Mouse (Mus musculus) embryo, embryonic 11 days (tissue): ENCODE measurements at regions not wholly inside any gene's neighbourhood (a gene's known extent, or its start where the extent isn't known, plus 50 kb on each side); places are given as distances from the start of the nearest gene placed in this dataset.
A peak's percentile ranks its signal among the peaks of the same experiment; 100 is the strongest.

Experiments used
- DNase-seq: peaks from one replicate; pipeline ENCODE4 v3.0.0-alpha.2; 2015

DNA sequence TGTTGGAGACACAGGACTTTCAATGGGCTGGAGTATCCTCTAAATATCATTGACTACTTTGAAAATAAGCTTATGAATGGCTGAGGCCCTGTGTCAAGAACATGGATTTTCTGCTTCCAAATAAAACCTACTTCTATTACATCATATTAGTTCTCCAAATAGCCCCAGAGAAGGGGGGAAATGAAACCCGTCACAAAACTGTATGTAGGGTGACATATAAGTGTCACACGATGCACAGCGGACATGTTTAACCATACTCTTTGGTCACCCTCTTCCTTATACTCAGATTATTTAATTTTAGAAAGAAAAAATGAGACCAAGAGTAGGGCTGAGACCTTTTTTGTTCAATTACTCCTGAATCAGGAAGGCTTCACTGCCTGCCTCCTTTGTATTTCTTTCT, 189.2 kb upstream of the Creb1 start:
- DNase-seq = no peak

DNA sequence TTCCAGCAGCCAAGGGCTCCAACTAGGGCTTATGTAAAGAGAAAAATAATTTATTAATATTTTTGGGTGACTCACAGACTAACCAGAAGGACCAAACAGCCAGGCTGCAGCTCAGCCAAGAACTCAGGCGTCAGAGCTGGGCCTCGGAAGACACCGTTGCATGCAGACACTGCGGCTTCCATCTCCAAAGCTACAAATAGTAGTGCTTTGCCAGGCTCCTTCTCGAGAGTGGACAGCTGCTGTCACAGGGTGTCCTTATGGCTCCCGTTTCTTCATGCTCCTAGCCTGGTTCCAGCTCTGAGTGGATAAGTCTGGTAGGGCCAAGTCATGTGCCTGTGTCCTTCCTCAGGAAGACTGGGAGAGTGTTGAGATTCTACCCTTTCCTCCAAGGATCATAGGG, 190.8 kb upstream of the Creb1 start:
- no peak for DNase-seq

DNA sequence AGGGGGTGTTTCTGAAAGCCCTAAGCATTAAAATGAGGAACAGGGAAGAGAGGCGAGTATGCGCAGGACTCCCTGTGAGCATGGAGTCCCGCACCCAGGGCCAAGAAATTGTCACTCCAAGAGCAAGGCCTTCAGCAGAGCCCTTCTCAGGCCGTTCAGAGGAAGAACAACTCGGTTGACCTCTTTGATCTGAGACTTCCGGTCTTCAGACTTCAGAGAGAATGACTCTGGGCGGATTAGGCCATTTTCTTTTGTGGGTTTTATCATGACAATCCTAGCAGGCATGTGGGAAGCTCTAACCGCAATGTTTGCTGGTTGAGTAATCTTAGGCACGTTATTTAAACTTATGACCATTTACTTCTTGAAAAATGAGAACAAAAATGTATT, 193.9 kb upstream of the Creb1 start:
- peak; percentile 45 for DNase-seq

DNA sequence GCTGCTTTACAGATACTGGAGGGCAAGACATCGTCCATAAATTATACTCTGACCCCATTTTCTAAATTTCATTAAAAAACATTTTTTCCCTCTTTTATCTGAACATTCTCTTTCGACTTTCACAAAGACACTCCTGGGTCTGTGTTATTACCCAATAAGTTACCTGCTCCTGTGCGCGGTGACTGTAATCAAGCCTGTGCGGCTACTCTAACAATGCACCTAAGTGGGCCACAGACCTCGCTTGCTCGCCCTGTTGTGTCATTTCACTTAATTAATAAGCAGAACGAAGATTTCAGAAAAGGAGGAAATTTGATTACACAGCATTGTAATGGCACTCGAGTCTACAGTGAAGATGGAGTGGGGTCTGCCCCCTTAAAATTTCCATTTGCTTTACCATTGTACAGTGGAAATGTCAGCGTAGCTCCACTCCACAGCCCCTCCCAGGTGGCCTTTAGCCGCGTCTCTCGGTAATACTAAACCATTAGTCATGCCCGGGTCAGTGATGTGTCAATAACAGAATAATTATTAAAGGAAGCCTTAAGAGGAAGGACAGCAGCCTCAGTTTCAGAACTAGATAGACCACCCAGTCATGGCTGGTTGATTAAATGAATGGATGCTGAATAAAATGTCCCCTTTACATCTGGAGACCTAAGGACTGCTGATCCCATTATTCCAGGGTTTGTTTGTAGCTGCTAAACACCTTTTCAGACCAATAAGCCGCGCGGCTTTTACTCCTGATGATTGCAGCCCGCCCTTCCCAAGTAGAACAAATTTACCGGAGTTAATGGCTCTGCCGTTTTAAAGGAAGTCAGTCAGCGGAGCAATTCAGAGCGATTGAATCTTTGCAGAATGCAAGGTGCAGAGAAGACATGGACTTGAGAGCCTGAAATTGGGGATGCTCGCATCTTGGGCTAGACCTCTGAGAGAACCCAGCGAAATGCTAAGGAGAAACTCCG, 194.5 kb upstream of the Creb1 start:
- peak; percentile 13 for DNase-seq

DNA sequence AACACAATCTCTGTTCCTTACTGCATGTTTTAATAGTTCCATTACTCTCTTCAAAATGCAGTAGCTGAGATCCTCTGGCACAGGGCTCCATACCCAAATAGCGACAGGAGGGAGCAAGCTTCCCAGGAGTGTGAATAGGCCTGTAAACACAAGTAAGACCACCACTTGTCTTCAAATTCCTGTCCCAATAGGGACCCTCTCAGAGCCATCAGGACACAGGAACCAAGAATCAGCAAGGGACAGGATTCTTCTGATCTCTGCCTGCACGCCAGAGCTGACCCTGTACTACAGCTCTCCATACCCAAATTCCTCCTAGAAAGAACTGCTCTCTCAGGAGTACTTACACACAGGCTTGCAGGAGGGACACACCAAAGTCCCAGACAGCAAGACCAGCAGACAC, 200.9 kb upstream of the Creb1 start:
- no peak for DNase-seq

DNA sequence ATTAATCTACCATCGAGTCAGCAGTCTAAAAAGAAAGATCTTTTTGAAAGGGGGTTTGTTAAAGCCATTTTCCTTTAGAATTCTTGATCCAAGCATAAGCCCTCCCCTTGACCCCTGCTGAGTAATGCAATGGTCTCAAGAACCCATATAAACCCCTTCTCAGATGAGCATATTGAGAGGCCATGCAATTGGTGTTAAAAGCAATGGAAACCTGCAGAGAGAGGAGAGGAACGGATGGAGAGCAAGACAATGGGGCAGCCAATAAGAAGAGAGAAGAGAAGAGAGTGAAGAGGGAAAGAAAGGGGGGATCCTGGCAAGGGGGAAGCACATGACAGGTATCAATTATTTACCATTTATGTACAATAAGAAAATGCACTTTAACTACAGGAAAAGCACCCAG, 201.7 kb upstream of the Creb1 start:
- no peak for DNase-seq

DNA sequence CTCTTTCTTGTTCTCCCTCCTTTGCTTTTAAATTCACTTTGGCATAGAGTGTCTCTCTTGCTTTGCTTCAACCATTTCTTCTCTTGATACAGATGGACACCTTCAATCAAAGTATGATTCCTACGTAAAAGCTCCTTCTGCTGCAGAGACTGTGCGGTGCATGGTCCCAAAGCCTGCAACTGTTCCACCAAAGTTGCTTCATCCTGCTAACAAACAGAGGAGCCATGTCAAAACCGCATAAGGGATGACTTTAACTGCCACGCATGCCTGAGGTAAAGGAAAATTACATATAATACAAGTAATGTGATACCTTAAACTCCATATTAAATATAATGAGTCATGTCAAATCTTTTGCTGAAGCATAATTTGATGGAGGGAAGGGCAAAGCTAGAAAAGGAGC, 200.1 kb upstream of the Klf7 start:
- no peak for DNase-seq

DNA sequence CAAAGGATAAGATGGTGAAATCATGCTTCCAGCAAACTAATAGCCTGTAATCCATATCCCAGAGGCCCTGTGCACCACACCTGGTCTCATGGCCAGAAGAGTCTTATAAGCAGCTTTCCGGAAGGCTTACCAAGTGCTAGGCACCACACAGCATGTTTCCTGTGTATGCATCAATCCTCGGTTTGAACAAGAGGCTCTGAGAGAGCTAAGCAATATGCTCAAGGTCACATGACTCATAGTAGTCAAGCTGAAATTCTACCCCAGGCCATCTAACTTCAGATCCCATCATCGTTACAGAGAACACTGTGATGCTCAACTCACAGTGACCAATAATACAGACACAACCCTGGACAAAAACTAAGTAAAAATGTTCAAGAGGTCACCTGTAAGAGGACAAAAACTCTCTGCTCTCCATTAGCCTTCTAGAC, 197.1 kb upstream of the Klf7 start:
- no peak for DNase-seq

DNA sequence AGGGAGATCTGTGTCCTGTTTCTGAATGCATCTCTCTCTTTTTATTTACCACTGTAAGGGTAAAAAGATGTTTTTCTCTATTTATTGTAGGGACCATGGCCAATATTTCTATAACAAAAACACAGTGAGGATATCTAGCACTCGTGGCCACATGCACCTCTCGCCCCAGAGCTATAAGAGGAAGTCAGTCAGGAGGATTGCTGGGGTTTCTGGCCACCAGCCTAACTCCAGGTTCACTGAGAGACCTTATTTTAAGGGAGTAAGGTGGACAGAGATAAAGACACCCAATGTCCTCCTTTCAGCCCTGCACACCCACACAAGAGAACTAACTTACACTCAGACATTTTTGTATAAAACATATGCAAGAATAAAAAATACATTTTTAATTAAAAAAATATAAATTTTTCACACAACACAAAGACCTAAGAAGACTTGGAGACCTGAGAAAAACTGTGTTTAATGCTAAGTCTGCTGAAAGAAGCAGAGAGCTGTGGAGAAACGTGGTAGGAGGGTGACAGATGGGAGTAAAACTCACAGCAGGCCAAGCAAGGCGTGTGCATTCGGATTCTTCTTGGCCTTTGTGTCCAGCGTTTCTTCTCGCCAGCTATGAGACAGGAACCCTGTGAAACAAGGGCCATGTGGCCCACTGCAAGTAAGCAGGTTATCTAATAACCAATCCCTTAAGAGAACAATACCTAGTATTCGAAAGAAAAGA, 196.5 kb upstream of the Klf7 start:
- DNase-seq = no peak

DNA sequence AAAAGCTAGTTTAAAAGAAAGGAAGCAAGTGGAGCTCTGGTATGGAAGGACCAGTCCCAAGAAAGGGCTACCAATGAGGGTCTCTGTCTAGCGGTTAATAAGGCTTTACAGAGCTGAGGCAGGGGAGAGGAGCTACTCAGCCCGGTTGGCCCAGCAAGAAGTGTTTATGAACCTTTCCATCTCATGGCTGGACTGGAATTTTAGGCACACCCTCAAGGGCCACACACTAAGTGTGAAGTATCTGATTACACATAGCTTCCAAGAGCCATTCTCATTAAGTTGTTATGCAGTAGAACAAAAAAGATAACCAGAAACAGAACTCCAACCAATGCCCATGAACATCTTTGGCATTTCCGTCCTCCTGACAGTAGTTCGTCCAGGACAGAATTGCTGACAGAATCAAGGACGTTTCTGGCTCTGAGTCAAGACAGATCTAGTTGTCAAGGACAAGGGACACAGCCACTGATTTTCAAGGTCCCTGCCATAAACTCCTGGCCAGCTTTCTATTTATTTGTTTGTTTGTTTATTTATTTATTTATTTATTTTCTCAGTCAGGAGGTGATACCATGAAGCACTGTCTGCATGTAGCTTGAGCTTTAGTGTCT, 195.1 kb upstream of the Klf7 start:
- DNase-seq = no peak

DNA sequence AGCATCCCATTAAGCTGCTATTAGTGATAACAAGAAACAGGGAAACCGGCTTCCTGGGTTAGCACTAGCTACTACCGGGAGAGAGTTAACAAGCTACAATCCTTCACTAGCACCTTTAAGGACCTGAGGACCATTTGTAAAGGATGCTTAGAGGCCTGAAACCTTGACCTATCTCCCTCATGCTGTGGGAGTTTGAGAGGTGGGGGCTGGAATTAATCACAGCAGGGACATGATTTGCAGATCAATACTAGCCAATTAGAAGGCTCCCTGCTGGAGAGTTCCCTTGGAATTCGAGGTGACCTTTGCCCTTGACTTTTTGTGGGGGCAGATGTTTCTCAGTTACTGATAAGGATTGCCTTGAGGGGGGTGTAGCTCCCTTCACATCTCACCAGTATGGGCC, 189.3 kb upstream of the Klf7 start:
- peak; percentile 37 for DNase-seq

DNA sequence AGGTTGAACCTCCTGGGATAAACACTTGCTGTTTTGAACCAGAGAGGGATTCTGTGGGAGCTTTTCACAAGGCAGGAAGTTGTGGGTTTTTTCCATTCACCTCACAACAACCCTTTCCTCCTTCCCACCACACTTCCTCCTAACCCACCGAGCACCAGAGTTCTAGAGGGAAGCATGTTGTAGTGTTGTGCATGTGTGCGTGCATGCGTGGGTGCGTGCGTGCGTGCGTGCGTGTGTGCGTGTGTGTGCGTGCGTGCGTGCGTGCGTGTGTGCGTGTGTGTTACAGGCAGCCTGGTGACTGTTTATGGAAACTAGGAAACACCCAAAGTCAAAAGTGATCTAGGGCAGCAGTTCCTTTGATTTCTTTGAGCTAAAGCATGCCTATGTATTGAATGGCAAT, 186.5 kb upstream of the Klf7 start:
- no peak for DNase-seq

DNA sequence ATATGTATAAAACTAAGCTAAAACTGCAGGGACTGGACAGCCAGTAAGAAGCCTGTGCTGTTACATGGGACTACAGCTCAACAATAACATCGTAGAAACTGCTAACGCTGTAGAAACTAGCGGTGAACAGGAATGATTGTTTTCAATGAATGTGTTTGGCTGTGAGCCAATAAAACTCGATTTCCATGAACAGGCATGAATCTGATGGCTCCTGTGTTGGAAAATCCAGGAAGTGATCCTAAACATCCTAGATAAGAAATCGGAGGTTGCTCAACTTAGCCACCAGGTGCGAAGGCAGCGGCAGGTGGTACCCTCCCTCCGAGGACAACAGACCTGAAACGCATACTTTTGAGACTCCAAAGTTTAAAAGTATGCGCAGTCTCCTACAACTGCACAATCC, 186.0 kb upstream of the Klf7 start:
- DNase-seq = no peak

DNA sequence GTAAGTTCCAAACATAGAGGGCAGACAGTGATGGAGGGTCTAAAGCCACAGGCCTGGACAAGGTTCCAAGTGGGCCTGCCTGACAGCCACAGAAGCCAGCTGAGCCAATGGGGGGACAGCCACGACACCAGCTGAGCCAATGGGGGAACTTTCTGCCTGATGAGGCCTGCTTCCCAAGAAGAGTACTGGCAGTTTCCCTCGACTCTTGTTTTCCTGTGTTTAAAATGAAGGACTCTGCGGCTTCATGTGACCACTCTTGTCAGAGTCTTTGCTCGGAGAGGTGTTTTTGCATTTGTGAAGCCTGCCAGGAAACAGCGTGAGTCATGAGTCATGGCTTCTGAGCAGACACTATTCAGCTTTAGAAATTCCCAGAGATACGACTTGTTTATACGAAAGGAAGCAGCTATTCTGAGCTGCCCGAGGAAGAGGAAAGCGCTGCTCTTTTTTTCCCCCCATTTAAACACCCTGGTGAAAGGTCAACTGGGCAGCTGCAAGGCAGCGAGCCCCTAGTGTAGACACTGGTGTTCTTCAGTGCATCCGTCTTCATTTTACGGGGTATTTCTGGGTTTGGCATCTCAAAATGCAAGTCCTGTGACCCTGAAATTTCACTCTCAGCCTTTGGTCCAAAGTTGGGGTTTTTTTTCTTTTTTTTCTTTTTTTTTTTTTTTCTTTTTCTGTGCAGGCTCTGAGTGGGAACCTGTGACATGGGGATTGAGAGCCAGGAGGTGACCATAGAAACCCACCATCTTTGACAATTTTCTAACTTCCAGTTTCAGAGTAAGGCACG, 183.5 kb upstream of the Klf7 start:
- DNase-seq = peak; percentile 47

DNA sequence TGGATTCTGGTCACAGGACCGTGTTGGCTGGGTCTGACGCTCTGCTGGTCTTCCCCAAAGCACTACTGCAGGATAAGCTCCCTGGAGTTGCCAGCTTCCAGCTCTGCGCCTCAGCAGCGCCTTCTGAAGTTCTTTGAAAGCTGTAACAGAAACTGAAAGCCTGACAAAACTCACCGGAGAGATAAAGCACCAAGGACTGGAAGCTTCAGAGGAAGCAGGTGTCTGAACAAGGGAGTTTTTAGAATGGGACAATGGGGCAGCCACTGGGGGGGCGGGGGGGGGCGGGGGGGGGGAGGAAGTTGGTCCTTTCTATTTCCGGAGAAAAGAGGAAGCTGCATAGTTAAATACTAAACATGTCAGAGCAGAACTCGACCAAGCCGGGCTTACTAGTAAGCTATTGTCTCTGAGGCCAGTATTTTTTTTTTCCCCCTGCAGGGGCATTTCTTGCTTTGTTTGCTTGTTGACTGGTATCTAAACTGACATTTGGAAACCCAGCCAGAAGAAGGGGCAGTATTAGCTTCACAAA, 180.8 kb upstream of the Klf7 start:
- DNase-seq = peak; percentile 53

DNA sequence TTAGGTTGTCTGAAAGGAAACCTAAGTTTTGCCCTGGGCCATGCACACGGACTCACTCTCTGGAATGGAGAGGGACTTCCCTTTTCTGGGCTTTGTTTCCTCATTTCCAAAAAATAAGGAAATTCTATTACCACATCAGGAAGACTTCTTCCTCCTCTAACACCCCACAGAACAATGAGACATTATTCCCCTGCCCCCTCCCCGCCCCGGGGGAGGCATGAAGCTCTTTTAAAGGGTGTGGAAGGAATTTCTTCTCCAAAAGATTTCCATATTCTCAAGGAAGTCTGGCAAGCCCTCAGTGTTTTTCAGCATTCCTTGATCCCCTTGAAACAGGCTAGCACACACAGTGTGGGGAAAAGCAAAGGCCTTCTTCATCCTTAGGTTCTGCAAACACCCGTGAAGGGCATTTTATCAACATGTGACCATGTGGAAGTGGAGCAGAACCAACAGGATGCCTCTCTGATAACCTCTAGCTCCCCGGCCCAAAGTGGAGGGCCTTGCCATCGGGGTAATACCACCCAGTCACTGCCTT, 179.5 kb upstream of the Klf7 start:
- no peak for DNase-seq

DNA sequence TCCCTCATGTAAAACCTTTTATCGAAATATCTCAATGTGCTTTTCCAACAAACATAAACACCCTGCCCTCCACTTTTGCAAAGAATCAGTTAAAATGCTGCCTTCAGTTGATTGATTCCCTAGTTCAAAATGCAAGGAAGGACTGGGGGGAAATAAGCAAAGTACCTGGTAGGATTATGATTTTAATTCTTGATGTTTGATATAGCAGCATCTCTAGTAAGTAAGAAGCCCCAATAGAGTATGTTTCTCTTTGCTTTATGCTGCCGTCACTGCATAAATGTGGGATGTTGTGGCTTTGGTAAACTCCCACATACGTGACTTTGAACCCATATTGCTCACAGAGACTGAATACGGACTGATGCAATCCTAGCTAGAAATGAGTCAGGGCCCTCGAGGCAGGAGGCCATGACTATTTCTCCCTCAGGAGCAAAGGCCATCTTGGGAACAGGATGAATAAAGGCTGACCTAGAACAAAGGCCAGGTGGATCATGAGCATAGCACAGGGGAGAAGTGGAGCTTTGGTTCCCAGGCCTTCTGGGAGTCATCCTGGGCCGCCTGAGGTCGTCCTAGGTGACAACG, 179.0 kb upstream of the Klf7 start:
- no peak for DNase-seq

DNA sequence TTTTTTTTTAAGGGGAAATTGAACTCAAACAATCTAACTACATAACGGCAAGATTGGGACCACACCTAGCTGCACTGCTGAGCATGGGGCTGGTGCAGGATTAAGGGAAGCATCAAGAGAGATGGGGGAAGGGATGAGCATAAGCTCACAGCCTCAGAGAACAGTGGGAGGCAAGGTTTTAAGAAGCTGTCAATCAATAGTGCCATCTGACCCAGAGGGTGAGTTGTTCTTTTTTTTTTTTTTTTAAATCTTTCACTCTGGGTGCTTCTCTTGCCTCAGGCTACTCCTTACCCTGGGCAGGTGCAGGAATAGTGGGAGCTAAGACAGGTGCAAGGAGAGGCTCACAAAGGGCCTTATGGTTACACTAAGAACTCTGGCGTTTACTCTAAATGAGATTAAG, 176.9 kb upstream of the Klf7 start:
- DNase-seq = no peak

DNA sequence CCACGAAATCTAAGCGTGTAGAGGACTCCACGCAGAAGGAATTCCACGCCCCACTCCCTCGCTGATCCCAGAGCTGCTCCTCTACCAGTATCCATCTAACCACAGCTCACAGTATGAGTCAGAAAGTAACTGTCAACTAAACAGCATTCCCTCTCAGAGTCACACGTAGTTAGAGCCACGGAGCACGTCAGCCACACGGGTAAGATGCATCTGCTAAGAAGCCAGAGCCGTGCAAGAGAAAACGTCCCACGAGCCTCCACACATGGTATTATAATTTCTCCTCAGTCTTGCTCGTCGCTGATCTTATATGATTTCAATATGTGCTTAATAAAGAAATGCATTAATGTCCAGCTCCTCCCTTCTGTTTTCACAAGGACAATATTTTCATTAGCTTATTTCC, 176.1 kb upstream of the Klf7 start:
- DNase-seq = no peak

DNA sequence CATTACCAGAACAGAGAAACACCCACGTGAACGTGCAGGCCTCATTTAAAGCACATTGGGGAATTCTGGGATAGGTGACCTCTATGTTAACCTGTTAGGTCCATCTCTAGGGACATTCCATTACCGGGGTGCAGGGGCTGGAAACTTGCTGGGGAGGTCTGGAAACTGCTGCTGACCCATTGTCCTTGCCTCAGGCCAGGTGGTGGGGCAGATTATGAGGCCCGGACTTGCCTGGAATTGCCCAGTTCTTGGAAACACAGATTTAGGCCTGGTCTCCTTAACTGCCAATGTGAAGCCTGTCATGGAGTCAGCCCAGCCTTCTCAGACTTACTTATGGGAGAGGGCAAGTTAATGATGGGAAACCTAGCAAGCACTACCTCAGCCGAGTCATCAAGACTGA, 175.3 kb upstream of the Klf7 start:
- no peak for DNase-seq

DNA sequence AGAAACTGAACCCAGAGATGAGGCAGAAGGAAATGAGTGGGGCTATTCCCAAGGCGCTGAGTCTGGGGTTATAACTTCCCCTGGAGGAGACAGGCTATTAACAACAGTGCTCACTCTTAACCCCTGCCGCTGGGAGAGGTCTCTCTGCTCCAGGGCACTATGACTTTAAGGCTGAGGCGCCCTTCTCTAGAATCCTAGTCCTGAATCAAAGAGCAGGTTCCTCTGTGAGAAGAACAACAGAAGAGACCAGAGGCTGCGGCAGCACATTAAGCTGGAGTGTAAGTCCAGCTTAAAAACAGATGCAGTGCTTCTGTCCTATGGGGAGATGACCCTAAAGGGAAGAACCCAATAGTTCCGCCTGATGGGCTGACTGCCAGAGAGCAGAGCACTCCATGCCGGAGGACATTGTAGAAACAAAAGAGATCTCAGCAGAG, 173.4 kb upstream of the Klf7 start:
- no peak for DNase-seq

DNA sequence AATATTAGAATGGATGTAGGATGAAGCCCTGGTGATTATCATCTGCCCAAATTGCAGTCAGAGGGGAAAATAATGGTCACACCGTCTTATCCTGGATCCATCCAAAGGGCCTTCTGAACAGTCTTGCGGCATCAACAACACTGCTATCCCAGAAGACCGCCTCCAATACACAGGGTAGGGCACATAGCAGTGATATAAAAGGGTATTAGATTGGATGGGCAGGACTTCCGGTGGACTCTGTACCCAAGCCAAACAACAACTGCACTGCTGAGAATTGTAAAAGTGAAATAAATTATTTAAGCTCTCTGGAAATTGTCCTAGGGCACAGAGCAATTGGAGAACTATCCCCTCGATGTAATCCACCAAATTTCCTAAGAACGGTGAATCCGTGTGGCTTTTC, 173.0 kb upstream of the Klf7 start:
- no peak for DNase-seq
